In the genomic region with DNA sequence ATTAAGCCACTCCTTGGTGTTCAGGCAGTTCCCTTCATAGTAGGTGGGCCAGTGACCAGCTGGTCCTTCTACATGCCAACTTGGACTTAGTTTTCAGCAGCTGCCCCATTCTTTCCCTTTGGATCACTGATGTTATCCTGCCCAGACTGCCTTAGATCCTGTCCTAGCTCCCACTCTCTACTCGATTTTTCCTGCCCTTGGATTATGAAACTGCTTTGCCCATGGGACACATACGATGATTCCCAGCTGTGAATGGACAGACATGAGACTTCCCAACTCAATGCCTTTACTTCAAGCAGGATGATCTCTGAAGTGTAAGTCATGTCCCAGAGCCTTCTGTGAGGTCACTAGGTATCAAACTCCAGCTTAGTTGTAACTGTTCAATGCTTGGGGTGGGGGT, we compare ENCODE assay signal across 16 mouse cellular contexts.
"Had no signal": no experiment of that assay in that cellular context is flagged by ENCODE, and none has a peak within 500 bp of the region (broad histone marks: within the 10 kb centered on the region; RNA-seq: fewer than 3 reads in every experiment).

No protein-coding gene starts in this region.

- H3K4me3 ChIP-seq: limb, embryonic 15.5 days; liver, embryonic 12.5 days; midbrain, embryonic 10.5 days; myocyte; neural tube, embryonic 15.5 days had no signal

- ATAC-seq: liver, embryonic 12.5 days had no signal

- H3K27ac ChIP-seq: limb, embryonic 15.5 days; liver, embryonic 12.5 days; midbrain, embryonic 10.5 days; neural tube, embryonic 15.5 days; stomach, postnatal 0 days had no signal

- H3K4me2 ChIP-seq: limb, embryonic 15.5 days; liver, embryonic 12.5 days; lung, embryonic 14.5 days; neural tube, embryonic 15.5 days had no signal

- DNase-seq: kidney, postnatal 25 days; layer of hippocampus, adult 9-11 months; layer of hippocampus, postnatal 36 days; lung, embryonic 14.5 days; lung, postnatal 10 days; lung, postnatal 4 days; midbrain, embryonic 14.5 days; right cerebral cortex, adult 18-20 months; right cerebral cortex, postnatal 25 days; thymus, postnatal 4 days had no signal

- H3K27me3 ChIP-seq: limb, embryonic 15.5 days; liver, embryonic 12.5 days; neural tube, embryonic 15.5 days had no signal

- H3K36me3 ChIP-seq: limb, embryonic 15.5 days; liver, embryonic 12.5 days; midbrain, embryonic 10.5 days; neural tube, embryonic 15.5 days had no signal

- H3K9me3 ChIP-seq: limb, embryonic 15.5 days; liver, embryonic 12.5 days; midbrain, embryonic 10.5 days; neural tube, embryonic 15.5 days had no signal

- H3K4me1 ChIP-seq: limb, embryonic 15.5 days; liver, embryonic 12.5 days; midbrain, embryonic 10.5 days; neural tube, embryonic 15.5 days had no signal

- H3K9ac ChIP-seq: limb, embryonic 15.5 days; liver, embryonic 12.5 days; lung, embryonic 14.5 days; neural tube, embryonic 15.5 days had no signal
